Mouse (Mus musculus) heart, postnatal 4 days (tissue): Measurements from ENCODE around the gene Zfpl1. TPM values are rescaled to one million over a fixed set of nuclear protein-coding genes. Genes with fewer than 3 reads are reported as not detected.

ENCODE experiments used
- DNase-seq: peaks from one replicate; pipeline ENCODE4 v3.0.0; 2021
- total RNA-seq, 2 experiments: library from RNA; stranded (reverse); gene quantifications; 2 replicates each; pipeline ENCODE4 v1.2.3; 2021

Zfpl1 gene
- total RNA-seq, 2 experiments from 2014 or later: 25.8 to 28.3 TPM

DNA sequence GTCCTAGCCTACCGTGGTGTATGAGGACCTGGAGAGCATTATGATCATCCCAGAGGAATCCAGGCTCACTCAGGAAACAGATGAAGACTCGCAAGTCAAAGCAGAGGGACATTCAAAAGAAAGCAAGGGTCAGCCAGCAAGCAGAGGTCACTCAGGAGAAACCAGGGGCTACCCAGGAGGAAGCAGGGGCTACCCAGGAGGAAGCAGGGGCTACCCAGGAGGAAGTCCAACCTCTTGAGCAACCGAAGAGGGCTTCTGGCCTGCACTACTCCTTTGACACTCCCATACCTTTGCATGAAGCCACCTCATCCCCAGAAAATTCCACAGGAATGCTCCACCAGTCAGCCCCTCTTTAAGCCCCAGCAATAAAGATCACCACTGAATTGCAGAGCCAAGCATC is 13.1 kb upstream of the Zfpl1 start:
- DNase-seq: no peak

DNA sequence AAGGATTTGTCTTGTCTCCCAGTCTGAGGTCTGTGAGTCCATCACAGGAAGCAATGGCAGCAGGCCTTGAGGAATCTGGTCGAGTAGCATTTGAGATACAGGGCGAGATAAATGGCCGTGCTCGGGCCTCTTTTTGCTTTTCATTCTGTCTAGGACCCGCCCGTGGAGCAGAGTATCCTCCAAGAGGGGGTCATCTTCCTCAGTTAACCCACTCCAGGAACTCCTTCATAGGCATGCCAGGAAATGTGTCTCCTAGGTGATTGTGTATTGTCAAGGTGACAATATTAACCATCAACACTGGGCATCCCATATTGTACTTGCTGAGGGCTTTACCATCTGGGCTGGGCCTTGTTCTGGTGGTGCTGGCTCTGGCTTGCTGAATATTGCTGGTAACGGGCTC is 9.4 kb upstream of the Zfpl1 start, which contains the start of gene AC131692.1:
TSS of gene AC131692.1 (plus strand) at position 301 of the 400 bp plus-strand sequence.
- no peak for DNase-seq

DNA sequence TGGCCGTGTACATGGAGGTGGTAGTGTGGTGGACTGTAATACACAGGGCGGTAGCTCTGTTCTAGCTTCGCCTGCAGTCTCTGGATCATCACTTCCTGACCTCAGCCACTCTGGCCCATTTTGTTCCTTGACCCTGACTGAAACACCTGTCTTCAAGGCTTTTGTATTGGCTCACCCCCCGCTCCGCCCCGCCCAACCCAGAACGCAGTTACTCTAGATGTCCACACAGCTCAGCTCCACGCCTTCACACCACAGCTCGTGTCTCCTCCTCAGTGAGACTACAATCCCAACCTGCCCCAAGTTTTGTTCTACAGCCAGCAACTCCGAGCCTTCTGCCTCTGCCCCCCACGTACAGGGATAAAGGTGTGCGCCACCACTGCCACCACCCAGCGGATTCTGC is 4.1 kb upstream of the Zfpl1 start:
- DNase-seq: no peak

DNA sequence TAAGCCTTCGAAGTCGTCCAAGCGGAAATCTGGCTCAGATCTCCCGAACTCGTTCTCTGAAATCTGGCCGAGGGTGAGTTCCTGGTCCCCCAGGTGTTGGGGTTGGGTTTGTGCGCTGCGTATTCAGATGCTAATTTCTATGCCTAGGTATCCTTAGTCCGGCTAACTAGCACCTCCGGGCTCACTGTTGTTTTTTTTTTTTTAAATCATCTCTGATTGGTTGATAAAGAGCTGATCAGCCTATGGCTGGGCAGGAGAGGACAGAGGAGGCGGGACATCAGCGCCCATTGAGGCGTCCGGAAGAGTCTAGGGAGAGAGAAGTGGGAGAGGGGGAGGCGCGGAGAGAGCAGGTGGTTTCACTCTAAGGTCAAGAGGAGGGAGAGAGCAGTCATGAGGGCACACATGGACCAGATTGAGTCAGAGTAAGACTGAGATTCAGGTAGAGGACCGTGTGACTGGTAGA is 692 bp upstream of the Zfpl1 start:
- peak; percentile 58 for DNase-seq

DNA sequence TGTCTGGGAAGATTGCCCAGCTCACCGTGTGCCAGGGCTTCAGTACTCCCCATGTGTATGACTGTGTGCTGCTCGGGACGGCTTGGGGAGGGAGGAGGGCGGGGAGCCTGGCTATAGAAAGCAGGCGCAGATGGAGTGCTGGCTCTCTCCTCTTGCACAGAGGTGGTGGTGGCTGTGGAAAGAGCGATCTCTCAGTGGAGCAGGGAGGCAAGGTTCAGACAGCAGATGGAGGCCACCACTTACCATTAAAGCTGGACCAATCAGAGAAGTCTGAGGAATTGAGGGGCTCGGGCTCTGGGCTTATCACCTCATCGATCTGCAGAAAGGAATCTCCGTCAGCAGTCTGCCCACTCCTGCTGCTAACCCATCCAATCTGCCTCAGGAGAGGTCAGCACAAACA is 2.6 kb downstream of the Zfpl1 start, which contains the start of gene Gm28374:
TSS of gene Gm28374 (minus strand) at position 101 of the 400 bp plus-strand sequence.
- DNase-seq: no peak

DNA sequence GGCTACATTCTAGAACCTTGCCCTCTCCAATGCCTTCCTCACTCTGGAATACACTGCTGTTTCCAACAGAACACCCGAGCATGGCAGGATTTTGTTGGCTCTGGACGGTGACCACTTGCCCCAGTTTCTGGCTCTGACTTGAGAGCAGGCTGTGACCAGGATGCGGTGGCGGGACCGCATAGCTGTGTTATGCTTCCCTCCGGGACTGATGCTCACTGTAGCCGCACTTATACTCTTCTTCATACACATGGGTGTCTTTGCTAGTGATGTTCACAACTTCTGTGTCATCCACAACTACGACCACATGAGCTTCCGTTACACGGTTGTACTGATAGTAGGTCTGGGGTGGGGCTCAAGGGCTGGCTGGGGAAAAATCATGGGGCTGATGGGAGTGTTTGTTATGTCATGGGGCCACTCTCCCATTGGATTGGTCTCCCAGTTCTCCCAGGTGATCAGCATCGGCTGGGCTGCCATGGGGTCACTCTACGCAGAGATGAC is 4.7 kb downstream of the Zfpl1 start, which contains the start of gene Tmem262:
TSS of gene Tmem262 (plus strand) at position 51 of the 498 bp plus-strand sequence.
- no peak for DNase-seq

DNA sequence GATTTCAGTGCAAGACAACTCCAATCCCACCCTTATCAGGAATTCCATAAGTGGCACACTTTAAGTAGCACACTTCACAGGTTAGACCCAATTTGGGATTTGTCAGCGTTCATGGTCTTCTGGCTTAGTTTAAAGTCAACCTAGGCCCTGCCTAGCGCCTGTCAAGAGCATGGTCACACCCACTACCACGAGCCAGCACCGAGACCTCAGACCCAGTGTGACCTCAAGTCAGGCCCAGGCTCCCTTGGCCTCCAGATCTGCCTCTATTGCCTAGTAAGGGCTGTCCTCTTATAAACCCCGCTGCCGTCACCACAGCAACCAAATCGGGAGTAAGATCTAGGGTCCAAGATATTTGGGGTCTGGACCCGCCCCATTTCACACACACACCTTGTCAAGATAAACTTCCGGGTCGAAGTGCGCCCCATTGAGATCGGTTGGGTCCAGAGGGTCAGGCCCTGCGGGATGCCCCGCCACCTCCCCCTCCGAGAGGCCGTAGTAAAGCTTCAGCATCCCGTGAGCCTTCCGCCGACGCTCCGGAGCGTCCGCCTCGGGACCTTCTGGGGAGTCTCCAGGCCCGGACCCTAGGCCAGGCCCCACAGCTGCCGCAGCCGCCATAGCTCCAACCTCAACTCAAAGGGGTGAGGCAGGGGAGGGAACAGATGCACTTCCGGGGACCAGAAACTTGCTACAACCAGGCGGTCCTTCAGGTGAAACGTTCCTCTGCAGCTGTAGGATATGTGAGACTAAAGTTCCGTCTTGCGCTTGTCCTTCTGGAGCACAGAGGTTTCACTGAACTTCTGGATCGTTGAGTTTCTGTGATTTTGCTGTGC is 8.0 kb downstream of the Zfpl1 start, which contains the start of gene Vps51:
TSS of gene Vps51 (minus strand) at position 668 of the 830 bp plus-strand sequence.
- peak; percentile 90 for DNase-seq

DNA sequence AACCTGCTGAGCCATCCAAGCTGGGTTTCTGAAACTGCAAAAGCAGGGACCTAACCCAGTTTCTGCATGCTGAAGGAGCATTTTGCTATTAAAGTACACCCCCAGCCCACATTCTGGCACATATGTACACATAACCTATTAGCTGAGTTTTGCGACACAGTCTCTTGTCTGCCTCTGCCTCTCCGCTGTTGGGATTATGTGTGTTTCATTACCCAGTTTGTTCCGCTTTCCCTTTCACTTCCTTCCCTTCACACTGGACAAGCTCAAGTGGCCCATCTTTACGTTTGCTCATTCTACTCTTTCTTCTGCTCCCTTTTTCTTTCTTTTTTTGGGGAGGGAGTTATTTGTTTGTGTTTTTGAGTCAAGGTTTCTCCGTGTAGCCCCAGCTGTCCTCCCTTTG is 10.9 kb downstream of the Zfpl1 start:
- no peak for DNase-seq

DNA sequence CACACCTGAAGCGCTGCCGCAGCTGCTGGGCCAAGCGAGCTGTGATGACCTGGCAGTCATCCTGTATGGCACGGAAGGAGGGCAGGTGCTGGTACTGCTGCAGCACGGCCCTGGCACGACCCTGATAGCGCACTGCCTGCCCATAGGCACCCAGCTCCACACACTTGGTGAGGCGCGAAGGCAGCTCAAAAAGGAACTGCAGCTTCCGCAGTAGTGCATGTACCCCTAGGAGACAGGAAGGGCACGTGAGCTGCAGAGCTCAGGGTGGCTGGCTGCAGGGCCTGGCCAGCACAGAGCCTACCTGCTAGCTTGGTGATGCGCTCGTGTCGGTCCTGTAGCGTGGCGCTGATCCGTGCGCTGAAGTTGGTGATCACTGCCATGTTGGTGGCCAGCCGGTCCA is 13.5 kb downstream of the Zfpl1 start:
- no peak for DNase-seq

DNA sequence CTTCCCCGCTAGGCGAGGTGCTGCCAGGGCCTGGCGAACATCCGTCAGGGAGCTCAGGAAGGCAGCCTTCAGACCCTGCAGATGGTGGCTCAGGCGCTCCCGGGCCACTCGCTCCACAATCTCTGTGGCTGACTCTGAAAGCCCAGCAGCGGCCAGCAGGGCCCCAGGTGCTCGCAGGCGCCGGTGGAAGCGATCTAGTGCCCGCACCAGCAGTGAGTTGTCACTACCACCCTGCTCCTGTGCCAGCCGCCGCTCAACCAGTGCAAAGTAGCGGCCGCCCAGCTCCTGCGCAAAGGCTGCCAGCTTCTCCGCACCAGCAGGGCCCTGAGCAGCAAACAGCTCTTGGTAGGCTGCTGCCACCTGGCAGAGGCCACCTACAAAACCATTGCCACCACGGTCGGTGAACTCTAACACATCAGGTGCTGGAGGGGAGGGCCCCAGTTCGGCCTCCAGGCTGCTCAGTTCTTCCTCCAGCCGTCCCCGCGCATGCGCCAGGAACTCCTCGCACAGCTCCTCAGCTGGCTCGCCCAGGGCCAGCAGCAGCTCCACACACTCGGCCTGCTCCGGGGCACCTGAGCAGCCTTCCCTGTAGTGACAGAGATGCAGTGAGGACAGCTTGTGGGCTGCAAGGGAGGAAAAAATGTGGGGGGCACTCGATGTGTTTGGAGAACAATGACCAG is 14.0 kb downstream of the Zfpl1 start:
- DNase-seq: no peak

DNA sequence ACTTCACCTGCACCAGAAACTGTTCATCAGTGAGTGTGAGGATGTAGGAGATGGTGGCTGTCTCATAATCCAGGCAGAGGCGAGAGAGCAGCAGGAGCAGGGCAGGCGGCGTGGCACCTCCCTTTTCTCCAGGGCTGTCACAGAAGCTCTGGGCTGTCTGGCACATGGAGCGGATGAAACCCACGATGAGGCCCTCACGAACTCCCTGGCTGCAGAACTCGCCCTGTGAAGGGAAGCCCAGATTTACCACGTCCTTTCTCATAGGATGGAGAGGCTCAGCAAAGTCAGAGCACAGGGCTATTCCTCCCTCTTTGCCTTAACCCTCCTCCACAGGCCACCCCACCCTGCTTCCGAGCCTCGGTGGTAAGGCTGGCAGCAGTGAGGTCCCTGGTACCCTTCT is 14.9 kb downstream of the Zfpl1 start:
- no peak for DNase-seq

DNA sequence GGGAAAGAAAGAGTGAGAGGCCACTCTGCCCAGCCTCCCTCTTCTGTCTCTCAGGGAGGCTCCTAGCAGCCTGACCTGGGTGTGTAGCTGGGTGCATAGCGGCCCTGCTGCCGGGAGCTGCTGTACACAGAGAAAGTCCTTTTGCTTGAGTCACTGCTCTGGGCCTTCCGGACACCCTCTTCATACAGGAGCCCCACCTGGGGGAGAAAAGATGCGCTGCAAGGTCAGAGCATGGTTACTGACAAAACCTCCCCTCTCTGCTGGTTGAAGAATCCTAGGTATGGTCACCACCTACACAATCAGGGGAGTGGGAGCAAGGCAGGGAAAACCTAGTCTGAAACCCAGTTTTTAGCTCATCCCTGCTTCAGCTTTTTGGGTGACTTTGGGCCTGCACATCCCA is 15.8 kb downstream of the Zfpl1 start:
- DNase-seq: no peak

DNA sequence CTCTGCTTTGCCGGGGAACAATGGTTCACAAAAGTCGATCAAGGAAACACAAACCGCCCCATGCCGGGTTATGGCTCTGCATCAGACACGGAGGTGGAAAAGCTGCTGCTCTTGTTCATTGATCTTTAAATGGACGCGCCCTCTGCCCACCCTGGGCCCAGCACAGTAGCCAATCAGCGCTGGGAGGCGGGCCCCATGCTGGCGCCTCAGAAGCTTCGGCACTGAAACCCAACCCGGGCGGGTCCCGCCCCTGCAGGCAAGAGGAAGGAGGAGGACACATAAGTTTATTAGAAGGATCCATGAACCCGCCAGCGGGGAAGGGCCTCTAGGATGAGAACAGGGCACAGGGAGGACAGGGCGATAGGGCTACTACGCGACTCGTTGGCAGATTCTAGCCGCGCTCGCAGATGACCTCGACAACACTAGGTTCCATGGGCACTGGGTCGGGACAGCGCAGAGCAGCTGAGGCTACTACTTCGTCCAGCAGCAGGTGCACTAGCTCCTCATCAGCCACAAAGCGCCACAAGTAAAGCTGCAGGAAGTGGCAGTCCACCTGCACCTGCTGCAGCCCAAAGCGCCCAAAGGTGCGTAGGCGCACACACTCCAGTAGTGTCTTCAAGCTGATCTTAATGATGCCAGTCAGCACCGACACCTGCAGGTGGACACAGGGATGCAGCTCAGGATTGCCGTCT is 16.9 kb downstream of the Zfpl1 start, which contains the start of gene Tm7sf2:
TSS of gene Tm7sf2 (minus strand) at position 650 of the 692 bp plus-strand sequence.
- peak; percentile 91 for DNase-seq

DNA sequence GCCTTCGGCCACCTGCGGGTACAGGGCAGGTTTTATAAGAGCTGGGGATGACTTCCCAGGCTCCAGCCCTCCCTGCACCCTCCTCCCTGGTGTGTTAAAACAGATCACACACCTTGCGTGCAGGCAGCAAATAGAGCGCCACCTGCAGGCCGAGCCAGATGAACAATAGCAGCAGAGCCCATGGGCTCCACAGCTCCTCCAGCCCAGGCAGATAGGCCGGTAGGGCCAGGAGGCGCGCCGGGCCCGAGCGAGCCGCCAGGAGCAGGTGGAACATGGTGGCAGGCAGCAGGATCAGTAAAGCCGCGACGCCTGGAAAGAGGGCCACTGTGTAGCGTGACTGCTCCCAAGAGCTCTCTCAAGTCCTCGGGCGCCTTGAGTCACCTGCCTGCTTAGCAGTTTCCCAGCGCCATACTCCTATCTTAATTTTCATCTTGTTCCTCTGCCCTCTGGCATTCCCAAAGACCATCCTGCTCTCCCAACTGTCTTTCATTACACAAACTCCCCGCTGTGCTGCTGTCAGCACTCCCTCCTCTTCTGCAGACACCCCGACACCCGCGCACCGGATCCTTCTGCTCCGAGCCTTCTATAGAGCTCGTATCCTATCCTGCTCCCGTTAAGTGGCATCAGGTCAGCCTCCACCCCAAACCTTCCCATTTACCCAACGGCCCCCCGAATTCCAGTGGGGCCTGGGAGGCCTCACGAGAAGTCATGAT is 17.6 kb downstream of the Zfpl1 start:
- DNase-seq: peak; percentile 86

DNA sequence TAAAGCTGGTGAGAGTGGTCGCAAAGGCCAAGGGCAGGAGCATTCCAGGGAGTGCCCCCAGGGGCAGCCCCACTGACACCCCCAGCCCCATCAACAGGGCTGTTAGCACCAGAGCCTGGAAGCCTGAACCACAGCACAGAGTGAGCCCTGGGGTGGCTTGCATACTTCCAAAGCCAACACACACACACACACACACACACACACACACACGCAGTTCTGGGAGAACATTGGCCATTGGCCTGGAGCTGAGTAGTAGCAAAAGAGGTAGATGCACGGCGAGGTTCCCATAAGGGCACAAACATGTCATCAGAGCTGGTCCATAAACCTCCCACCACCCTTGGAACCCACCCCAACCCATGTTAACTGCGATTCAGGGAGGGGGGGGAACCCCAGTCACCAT is 18.2 kb downstream of the Zfpl1 start:
- no peak for DNase-seq

DNA sequence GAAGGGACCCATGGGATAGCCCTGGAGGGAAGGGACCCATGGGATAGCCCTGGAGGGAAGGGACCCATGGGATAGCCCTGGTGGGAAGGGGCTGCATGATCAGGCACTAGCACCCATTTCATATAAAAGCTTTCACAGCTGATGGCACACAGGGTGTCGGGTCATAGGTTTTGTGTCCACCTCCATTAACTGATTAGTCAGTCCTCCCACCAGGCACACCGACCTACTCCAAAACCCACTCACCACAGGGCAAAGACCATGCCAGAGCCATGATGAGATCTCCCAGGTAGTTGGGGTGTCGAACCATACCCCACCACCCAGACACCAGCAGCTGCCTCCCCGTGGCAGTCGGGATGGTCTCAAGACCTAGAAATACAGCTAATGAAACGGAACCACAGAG is 21.7 kb downstream of the Zfpl1 start:
- DNase-seq: no peak

DNA sequence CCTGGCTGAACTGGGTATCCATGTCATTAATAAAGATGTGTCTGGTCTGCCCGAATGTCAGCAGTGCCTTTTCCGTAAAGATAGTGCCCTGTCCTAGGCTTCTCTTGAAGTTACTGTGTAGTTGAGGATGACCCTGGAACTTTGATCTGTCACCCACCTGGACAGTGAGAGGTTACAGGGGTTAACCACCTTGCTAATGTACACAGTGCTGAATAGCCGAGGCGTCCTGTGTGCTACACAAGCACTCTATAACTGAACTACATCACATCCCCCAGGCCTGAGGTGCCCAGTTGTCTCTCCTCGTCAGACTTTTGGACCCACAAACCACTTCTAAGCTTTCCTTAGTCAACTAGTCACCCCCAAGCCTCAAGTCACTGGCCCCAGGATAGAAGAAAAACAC is 22.3 kb downstream of the Zfpl1 start:
- no peak for DNase-seq

DNA sequence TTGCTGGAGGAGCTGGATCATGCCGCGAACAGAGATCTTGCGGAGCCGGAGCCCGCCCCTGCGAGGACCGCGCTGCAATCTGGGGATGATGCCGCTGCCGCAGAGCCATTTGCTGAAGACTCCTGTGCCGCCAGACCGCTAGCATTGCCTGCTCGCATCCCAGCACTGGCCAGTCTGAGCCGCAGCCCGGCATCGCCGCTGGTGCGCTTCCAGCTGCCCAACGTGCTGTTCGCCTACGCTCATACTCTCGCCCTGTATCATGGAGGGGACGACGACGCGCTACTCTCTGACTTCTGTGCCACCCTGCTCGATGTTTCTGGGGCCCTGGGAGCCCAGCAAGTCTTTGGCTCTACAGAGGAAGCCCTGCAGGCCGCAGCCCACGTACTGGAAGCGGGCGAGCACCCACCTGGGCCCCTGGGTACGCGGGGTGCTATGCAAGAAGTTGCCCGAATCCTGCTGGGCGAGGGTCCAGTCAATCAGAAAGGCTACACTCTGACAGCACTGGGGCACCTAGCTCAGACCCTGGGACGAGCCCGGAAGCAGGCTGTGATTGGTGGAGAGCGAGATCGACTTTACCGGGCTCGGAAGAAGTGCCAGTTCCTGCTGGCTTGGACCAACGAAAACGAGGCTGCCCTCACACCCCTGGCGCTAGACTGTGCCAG is 23.0 kb downstream of the Zfpl1 start:
- peak; percentile 49 for DNase-seq

DNA sequence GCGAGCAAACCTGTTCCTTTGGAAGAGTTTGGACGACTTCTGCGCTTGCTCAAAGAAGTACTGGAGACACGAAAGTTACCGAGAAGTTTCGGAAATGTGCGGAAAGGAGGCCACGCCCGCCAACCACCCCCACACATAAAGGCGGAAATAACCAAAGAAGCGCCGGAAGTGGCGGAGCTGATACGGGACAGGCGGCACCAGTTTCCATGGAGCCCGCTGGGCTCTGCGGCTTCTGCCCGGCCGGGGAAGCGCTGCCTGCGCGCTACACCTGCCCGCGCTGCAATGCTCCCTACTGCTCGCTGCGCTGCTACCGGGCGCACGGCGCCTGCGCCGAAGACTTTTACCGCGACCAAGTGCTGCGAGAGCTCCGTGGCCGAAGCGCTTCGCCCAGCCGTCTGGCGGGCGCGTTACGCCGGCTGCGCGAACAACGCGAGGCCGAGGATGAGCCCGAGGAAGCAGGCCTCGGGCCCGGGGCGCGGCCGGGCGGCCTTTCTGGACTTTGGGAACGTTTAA is 23.7 kb downstream of the Zfpl1 start, which contains the start of gene Znhit2:
TSS of gene Znhit2 (plus strand) at position 172 of the 513 bp plus-strand sequence.
- DNase-seq: peak; percentile 94

DNA sequence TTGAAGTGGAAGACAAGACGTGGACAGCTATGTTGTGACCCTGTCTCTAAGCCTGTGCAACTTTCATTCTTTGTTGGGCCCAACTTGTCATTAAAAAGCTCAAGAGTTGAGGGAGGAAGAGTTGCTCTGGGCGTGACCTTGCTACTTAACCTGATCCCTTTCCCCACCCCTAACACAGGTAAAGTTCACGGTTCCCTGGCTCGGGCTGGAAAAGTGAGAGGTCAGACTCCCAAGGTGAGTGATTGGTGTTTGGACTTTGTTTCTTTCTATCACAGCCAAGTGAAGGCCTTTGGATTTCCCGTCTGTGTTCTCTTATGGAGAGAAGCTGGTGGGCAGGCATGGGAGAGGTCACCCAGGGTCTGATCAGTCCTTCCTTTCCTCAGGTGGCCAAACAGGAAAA is 25.8 kb downstream of the Zfpl1 start:
- DNase-seq: no peak

DNA sequence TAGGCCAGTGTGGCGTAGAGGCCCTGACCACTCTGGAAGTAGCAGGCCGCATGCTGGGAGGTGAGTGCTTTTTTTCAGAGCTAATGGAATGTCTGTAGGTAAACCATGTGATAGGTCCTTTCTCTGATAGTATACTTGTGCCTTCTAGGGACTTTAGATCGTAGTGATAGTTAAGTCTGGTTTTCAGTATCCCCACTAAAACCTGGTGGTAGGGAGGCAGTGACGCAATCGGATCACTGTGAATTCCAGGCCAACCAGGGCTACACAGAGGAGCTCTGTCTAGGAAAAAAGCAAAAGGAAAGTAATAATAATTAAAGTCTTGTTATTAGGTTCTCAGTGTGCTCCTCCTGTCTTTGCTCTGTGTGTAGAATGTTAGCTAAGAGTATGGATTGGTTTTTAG is 26.2 kb downstream of the Zfpl1 start:
- DNase-seq: no peak
